Comparison of ENCODE assay signal across 18 mouse cellular contexts in the genomic region with DNA sequence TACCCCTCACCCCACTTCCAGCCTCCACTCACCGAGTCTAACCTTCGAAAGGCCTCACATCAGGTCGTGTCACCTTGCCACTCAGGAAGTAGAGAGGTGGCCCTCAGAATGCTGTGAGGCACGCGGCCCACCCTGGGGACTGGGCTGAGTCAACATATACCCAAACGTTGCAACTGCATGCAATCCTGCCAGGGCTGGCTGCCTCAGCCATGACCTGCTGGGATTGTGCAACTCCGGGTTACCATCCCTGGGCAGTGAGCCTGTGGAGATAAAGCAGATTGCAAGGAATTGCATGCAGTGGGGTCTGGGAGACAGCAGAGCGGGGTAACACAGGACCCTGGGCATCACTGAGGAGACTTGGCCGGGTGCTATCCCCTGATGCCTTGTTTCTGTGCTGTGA. TPM values are rescaled to one million over a fixed set of nuclear protein-coding genes. Genes with fewer than 3 reads are reported as not detected.
A peak's percentile ranks its signal among the peaks of the same experiment; 100 is the strongest.
DNase-seq lines count a peak whose midpoint lies in the region; ATAC-seq and TF ChIP-seq lines count a peak whose summit lies in the region.
"Had no signal": no experiment of that assay in that cellular context is flagged by ENCODE, and none has a peak within 500 bp of the region (broad histone marks: within the 10 kb centered on the region; RNA-seq: fewer than 3 reads in every experiment).

No protein-coding gene starts in this region.

- H3K27me3 ChIP-seq in liver, embryonic 14.5 days (ENCODE audit: control insufficient read depth, insufficient read depth, low read length) = no peaks in the 10 kb centered on the region
- no peaks in the 10 kb centered on the region for H3K27me3 ChIP-seq in forebrain, embryonic 12.5 days
- H3K27me3 ChIP-seq: embryonic facial prominence, embryonic 15.5 days; forebrain, embryonic 13.5 days; lung, embryonic 15.5 days; megakaryocyte, embryonic 14.5 days had no signal

- WGBS in liver, embryonic 14.5 days (ENCODE audit: insufficient replicate concordance) = 71% methylated on average over 9 of the region's 9 CpGs
- 92% methylated on average over 9 of the region's 9 CpGs for WGBS in forebrain, embryonic 12.5 days

- peaks cover 15 to 25% of the 10 kb centered on the region in 2 experiments for H3K4me1 ChIP-seq in liver, embryonic 14.5 days (replicated peaks; ENCODE audit: control insufficient read depth in 2 of 2, insufficient read depth in 2 of 2, low read length in 1 of 2)
- H3K4me1 ChIP-seq in forebrain, embryonic 12.5 days = no peaks in the 10 kb centered on the region
- H3K4me1 ChIP-seq: embryonic facial prominence, embryonic 15.5 days; forebrain, embryonic 13.5 days; hindbrain, embryonic 10.5 days; lung, embryonic 15.5 days had no signal

- H3K4me2 ChIP-seq in liver, embryonic 14.5 days (ENCODE audit: low read depth) = no peak overlapping the region
- H3K4me2 ChIP-seq in forebrain, embryonic 12.5 days = no peak overlapping the region
- H3K4me2 ChIP-seq: embryonic facial prominence, embryonic 15.5 days; forebrain, embryonic 13.5 days; lung, embryonic 15.5 days had no signal

- H3K9me3 ChIP-seq in liver, embryonic 14.5 days (ENCODE audit: control insufficient read depth, low read length) = no peaks in the 10 kb centered on the region
- no peaks in the 10 kb centered on the region for H3K9me3 ChIP-seq in forebrain, embryonic 12.5 days
- H3K9me3 ChIP-seq: embryonic facial prominence, embryonic 15.5 days; forebrain, embryonic 13.5 days; hindbrain, embryonic 10.5 days; lung, embryonic 15.5 days; megakaryocyte, embryonic 14.5 days had no signal

- intact Hi-C loops in left cerebral cortex, postnatal 36 days (cut with DNase I) = no loop called here

- peak; percentile 82 for DNase-seq in 3T3-L1 (ENCODE audit: low read depth, low spot score)
- DNase-seq in MN1 (ENCODE audit: low spot score) = peak; percentile 71
- DNase-seq in adrenal gland, postnatal 25 days = peak; percentile 71
- DNase-seq in liver, embryonic 14.5 days (ENCODE audit: low read depth in 3 of 3, low spot score in 3 of 3) = no peak
- no peak for DNase-seq in cerebellum, adult 11-12 months
- no peak for DNase-seq in left cerebral cortex, postnatal 36 days (ENCODE audit: low spot score in 2 of 2)
- DNase-seq: cerebellum, adult 9-10 months; gastrocnemius, postnatal 36 days; left cerebral cortex, postnatal 4 days had no signal

- peaks cover 3% of the 10 kb centered on the region; the same call in 1 of the 2 replicates for H3K36me3 ChIP-seq in liver, embryonic 14.5 days (replicated peaks; ENCODE audit: control insufficient read depth, insufficient read depth, low read depth)
- H3K36me3 ChIP-seq in forebrain, embryonic 12.5 days (replicated peaks) = peaks cover 38% of the 10 kb centered on the region

- no peak overlapping the region for H3K27ac ChIP-seq in liver, embryonic 14.5 days
- H3K27ac ChIP-seq in forebrain, embryonic 12.5 days = no peak overlapping the region
- H3K27ac ChIP-seq: embryonic facial prominence, embryonic 15.5 days; forebrain, embryonic 13.5 days; hindbrain, embryonic 10.5 days; kidney, postnatal 0 days; lung, embryonic 15.5 days had no signal

- H3K4me3 ChIP-seq in liver, embryonic 14.5 days (ENCODE audit: insufficient read depth in 1 of 2, low read depth in 2 of 2, low read length in 2 of 2) = no peak overlapping the region
- no peak overlapping the region for H3K4me3 ChIP-seq in forebrain, embryonic 12.5 days (replicated peaks)
- H3K4me3 ChIP-seq: embryonic facial prominence, embryonic 15.5 days; forebrain, embryonic 13.5 days; hindbrain, embryonic 10.5 days; lung, embryonic 15.5 days; megakaryocyte, embryonic 14.5 days had no signal

- no peak for TF ChIP-seq CTCF in liver, embryonic 14.5 days (IDR thresholded peaks at IDR 0.05; ENCODE audit: low read depth)

- ATAC-seq in liver, embryonic 14.5 days (ENCODE audit: insufficient read depth) = 0 out of 2 replicates have a peak, but pooled peaks have one; percentile 25
- no peak for ATAC-seq in forebrain, embryonic 12.5 days (ENCODE audit: low FRiP score)
- ATAC-seq: activated CD4-positive, CD25-positive, alpha-beta regulatory T cell, adult 4 months; forebrain, embryonic 13.5 days; inflammation-experienced regulatory T-cells, adult 6 months had no signal

- H3K9ac ChIP-seq in liver, embryonic 14.5 days (replicated peaks) = no peak overlapping the region
- no peak overlapping the region for H3K9ac ChIP-seq in forebrain, embryonic 12.5 days
- H3K9ac ChIP-seq: embryonic facial prominence, embryonic 15.5 days; forebrain, embryonic 13.5 days; lung, embryonic 15.5 days had no signal

- TF ChIP-seq EP300 in liver, embryonic 14.5 days (IDR thresholded peaks at IDR 0.05; ENCODE audit: low read depth) = no peak

RNA-seq across cellular contexts. Expression of gene Bri3bp, which starts 11.2 kb away (rescaled TPM):
- total RNA-seq in adrenal gland, postnatal 25 days (2021) = 18.4 and 37.3 TPM in 2 replicates
- 3.7 and 4.9 TPM in 2 replicates for polyA plus RNA-seq in liver, embryonic 14.5 days (2012; rRNA removed)
- polyA plus RNA-seq in liver, embryonic 14.5 days (2014; fragmentation: Nextera tagmentation; extraction: Ambion mirVana) = 16.4 and 21.1 TPM in 2 replicates
- polyA plus RNA-seq in forebrain, embryonic 12.5 days (2016; fragmentation: Nextera tagmentation; extraction: Ambion mirVana) = 37.4 and 43.0 TPM in 2 replicates
- 100 to 1,000 TPM in 1 of 2 experiments, 10 to 100 TPM in 1; 91.6 to 102 TPM for total RNA-seq in left cerebral cortex, postnatal 36 days (2021)

RNA-seq across cellular contexts. Expression of gene Dhx37, which starts 18.7 kb away (rescaled TPM):
- total RNA-seq in adrenal gland, postnatal 25 days (2021) = 17.5 and 25.9 TPM in 2 replicates
- polyA plus RNA-seq in liver, embryonic 14.5 days (2012; rRNA removed) = 5.5 and 8.1 TPM in 2 replicates
- 2.0 and 2.2 TPM in 2 replicates for polyA plus RNA-seq in liver, embryonic 14.5 days (2014; fragmentation: Nextera tagmentation; extraction: Ambion mirVana)
- 16.5 and 17.1 TPM in 2 replicates for polyA plus RNA-seq in forebrain, embryonic 12.5 days (2016; fragmentation: Nextera tagmentation; extraction: Ambion mirVana)
- total RNA-seq in left cerebral cortex, postnatal 36 days (2021) = 10 to 100 TPM; 11.2 to 11.7 TPM

RNA-seq across cellular contexts. Expression of gene Aacs, which starts 23.0 kb away (rescaled TPM):
- 88.5 and 93.5 TPM in 2 replicates for total RNA-seq in adrenal gland, postnatal 25 days (2021)
- polyA plus RNA-seq in liver, embryonic 14.5 days (2012; rRNA removed) = 11.0 and 11.6 TPM in 2 replicates
- 13.2 and 13.5 TPM in 2 replicates for polyA plus RNA-seq in liver, embryonic 14.5 days (2014; fragmentation: Nextera tagmentation; extraction: Ambion mirVana)
- polyA plus RNA-seq in forebrain, embryonic 12.5 days (2016; fragmentation: Nextera tagmentation; extraction: Ambion mirVana) = 54.8 and 62.3 TPM in 2 replicates
- 10 to 100 TPM; 41.0 to 51.2 TPM for total RNA-seq in left cerebral cortex, postnatal 36 days (2021)

Comparison
In these comparisons a context has a peak if more than half of its experiments do, and no peak if none do; other contexts are left out.
1. DNase-seq: peak in 3T3-L1 (single experiment), MN1 (single experiment) and adrenal gland, postnatal 25 days (single experiment); none in liver, embryonic 14.5 days (0 of 3), cerebellum, adult 11-12 months (single experiment) and left cerebral cortex, postnatal 36 days (0 of 2).